Mouse (Mus musculus): Measurements from ENCODE around the gene Myo18a.

- TF ChIP-seq CTCF (IDR thresholded peaks at IDR 0.05) (no peak), EP300 (IDR thresholded peaks at IDR 0.05) (no peak)
These were observed 14.1 kb upstream of the Myo18a start for GRCm38 (mm10) chr11:77748996-77749395.

Data from lung, postnatal 0 days (tissue).